Mouse (Mus musculus) neural tube, embryonic 15.5 days (tissue): Measurements from ENCODE around the gene Foxp1. TPM values are rescaled to one million over a fixed set of nuclear protein-coding genes. Genes with fewer than 3 reads are reported as not detected.

ENCODE experiments used
- ATAC-seq: fragments of 200-750 bp; cut with Nextera tagmentation; 2 replicates; pipeline ENCODE4 v1.8.0; 2017; ENCODE audit warnings: mild to moderate bottlenecking, moderate TSS enrichment, moderate library complexity; ENCODE audit not compliant: low FRiP score
- H3K27ac ChIP-seq: fragments of 300-500 bp; sonication (generic); replicated peaks from 2 replicates; pipeline ENCODE4 v1.5.1; 2015; ENCODE audit warnings: mild to moderate bottlenecking, inconsistent platforms
- H3K27me3 ChIP-seq: fragments of 300-500 bp; sonication (generic); replicated peaks from 2 replicates; pipeline ENCODE4 v1.6.1; 2015; ENCODE audit warnings: inconsistent platforms
- H3K36me3 ChIP-seq: fragments of 300-500 bp; sonication (generic); 2 replicates; pipeline ENCODE4 v1.6.1; 2015; ENCODE audit warnings: inconsistent platforms
- H3K4me1 ChIP-seq: fragments of 300-500 bp; sonication (generic); 2 replicates; pipeline ENCODE4 v1.6.1; 2015; ENCODE audit warnings: inconsistent platforms
- H3K4me2 ChIP-seq: fragments of 300-500 bp; sonication (generic); 2 replicates; pipeline ENCODE4 v1.6.1; 2015; ENCODE audit warnings: inconsistent platforms, mild to moderate bottlenecking, moderate library complexity
- H3K4me3 ChIP-seq: fragments of 300-500 bp; sonication (generic); replicated peaks from 2 replicates; pipeline ENCODE4 v1.5.1; 2015; ENCODE audit warnings: mild to moderate bottlenecking, inconsistent platforms
- H3K9ac ChIP-seq: fragments of 300-500 bp; sonication (generic); replicated peaks from 2 replicates; pipeline ENCODE4 v1.6.1; 2015; ENCODE audit warnings: mild to moderate bottlenecking, inconsistent platforms
- H3K9me3 ChIP-seq: fragments of 300-500 bp; sonication (generic); replicated peaks from 2 replicates; pipeline ENCODE4 v1.6.1; 2016; ENCODE audit warnings: inconsistent platforms
- WGBS: fragments of 180-500 bp; shearing (Covaris S2); methylation state at CpG from one replicate; pipeline ENCODE4 v1.1.7; 2015; ENCODE audit warnings: mixed read lengths; 5-methylcytosine and 5-hydroxymethylcytosine counted together
- polyA plus RNA-seq: library from polyadenylated mRNA; unstranded; fragments of >200 nt; fragmentation: Nextera tagmentation; extraction: Ambion mirVana; gene quantifications from 2 replicates; pipeline ENCODE4 v1.2.1, GENCODE M21; 2015

Foxp1 gene
- polyA plus RNA-seq, 1 experiment from 2014 or later, result 51.0 TPM

DNA sequence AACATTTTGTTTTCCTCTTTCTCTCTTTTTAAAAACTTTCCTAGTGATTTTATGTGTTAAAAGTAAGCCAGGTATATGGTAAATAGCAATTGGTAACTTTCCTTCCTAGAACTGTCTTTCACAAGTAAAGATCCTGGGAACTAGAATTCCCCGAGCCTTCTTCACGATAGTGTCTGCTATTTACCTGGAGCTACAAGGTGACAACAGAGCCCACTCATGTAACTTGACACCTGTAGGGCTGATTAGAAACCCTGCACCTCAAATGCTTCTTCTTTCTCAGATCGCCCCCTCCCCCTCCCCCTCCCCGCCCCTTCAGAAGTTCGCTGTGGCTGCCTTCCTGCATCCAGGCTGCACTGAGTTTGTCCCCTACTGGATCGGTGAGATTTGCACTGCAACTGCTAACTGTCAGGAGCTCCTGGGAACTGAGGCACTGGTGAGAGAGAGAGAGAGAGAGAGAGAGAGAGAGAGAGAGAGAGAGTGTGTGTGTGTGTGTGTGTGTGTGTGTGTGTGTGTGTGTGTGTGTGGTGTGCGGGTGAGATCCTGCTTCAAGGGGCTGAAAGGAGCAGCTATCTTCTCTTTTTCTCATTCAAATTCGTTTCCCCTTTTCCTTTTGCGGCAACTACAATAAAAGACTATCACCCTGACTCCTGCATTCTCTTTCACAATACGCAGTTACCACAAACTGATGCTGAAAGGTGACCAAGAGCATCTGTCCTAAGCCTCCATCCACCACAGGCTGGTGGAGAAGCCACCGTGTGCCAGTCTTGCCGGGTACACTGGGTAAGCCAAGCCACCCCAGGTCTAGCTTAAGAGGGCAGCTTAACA is 259.2 kb downstream of the Foxp1 start:
- no peak overlapping the region for H3K4me3 ChIP-seq
- H3K9ac ChIP-seq, result no peak overlapping the region
- H3K4me2 ChIP-seq, result 0 out of 2 replicates have a peak overlapping the region, but pooled peaks have one; percentile 2
- no peaks in the 10 kb centered on the region for H3K9me3 ChIP-seq
- H3K36me3 ChIP-seq, result no peaks in the 10 kb centered on the region
- H3K27me3 ChIP-seq, result peaks cover 5% of the 10 kb centered on the region
- peaks cover 28% of the 10 kb centered on the region for H3K4me1 ChIP-seq
- no peak overlapping the region for H3K27ac ChIP-seq
- WGBS, result 14% methylated on average over 12 of the region's 12 CpGs
- no peak for ATAC-seq

DNA sequence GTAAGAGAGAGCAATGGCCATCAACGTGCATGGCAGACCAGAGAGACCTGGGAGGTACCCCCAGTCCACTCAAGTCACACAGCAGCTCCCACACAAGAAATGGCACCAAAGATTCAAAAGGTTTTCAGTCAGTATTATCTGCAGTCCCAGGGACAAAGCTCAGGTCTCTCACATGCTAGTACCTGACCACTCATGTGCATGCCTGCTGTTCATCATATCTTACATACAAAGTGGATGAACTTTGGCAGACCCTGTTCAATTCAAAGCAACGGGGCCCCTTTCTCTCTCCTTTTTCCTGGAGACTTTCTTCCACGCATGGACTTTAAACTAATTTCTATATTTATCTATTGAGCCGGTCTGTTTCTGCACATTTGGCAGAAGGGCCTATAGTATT is 260.8 kb downstream of the Foxp1 start:
- H3K27ac ChIP-seq, result no peak overlapping the region
- H3K36me3 ChIP-seq, result no peaks in the 10 kb centered on the region
- 67% methylated on average over 4 of the region's 4 CpGs for WGBS
- H3K27me3 ChIP-seq, result peaks cover 5% of the 10 kb centered on the region
- ATAC-seq, result no peak
- H3K9ac ChIP-seq, result no peak overlapping the region
- H3K9me3 ChIP-seq, result no peaks in the 10 kb centered on the region
- H3K4me1 ChIP-seq, result peaks cover 24% of the 10 kb centered on the region
- no peak overlapping the region for H3K4me2 ChIP-seq
- H3K4me3 ChIP-seq, result no peak overlapping the region

DNA sequence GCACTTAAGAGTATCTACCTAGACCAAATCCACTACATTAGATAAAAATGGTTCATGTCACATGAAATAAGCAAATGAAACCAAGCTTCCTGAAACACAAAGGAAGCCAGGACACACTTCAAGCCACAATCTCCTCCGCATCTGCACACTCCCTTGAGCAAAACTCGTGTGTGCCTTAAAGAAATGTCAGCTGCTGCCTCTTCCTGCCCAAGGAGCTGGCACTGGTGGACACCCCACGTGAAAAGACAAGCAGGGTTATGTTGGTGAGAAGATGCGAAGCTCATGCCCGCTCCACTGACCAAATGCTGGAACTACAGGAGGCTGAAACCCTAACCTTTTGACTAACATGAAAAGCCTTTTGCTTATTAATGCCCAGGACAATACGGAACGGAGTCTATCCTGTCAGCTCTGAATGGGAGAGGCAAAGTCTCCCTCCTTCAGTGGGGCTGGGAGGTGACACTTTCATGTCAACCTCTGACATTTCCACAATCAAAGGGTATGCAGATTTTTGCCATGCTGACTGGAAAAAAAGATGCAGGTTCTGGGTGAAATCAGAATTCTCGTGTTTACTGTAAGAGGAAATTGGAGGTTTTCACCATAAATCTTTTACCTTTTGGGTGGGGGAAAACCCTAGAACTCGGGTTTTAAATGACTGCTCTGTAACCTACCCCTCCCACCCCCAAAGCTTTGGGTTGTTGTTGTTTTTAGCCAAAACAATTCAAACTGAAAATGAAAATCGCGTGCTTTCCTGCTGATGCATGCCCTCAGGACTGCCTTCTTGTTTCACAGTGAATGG is 261.4 kb downstream of the Foxp1 start:
- Histone ChIP-seq H3K27ac (no peak overlapping the region), H3K4me2 (no peak overlapping the region), H3K27me3 (peaks cover 5% of the 10 kb centered on the region), H3K36me3 (no peaks in the 10 kb centered on the region), H3K9me3 (no peaks in the 10 kb centered on the region), H3K4me1 (peaks cover 20% of the 10 kb centered on the region), H3K4me3 (no peak overlapping the region), H3K9ac (no peak overlapping the region)
- ATAC-seq, result no peak
- 63% methylated on average over 11 of the region's 11 CpGs for WGBS

DNA sequence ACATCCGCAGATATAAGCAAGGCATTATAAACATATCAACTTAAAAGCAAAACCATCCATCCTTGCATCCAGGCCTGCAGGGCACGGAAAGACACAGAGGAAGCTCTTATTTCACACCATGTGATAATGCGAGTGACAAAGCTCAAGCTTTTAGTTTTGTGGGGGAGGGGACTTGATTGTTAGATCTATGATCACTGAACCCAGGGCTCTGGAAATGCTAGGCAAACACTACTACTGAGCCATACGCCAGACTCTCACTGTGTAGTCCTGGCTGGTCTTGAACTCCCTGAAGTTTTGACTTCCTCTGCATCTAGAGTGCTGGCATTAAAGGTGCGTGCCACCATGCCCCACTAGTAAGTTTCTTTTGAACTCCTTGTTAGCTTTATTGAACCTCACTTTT is 264.2 kb downstream of the Foxp1 start:
- no peak overlapping the region for H3K4me3 ChIP-seq
- ATAC-seq, result no peak
- WGBS, result 79% methylated on average over 5 of the region's 5 CpGs

DNA sequence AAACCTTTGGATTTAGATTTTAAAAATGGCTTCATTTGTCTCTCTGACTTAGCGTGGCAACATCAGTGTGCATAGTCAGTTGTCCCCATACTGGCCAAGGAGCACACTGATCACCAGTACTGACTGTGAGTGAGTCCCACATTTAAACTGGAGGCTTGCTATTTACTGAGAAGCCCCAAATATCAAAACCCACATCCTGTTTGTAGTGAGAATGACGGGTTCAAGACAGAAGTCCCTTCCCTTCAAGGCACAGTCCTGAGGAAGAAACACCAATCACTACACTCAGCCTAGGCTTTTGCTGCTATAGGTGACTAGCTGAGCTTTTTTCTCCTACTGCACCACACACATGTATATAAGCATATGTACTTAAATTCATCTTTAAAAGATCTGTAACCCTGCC is 264.8 kb downstream of the Foxp1 start:
- H3K36me3 ChIP-seq, result no peaks in the 10 kb centered on the region
- ATAC-seq, result no peak
- 85% methylated on average over 2 of the region's 2 CpGs for WGBS

More for the DNA sequence above, 264.2 kb downstream of the Foxp1 start:
- Histone ChIP-seq H3K27ac (no peak overlapping the region), H3K9me3 (no peaks in the 10 kb centered on the region), H3K9ac (no peak overlapping the region), H3K4me1 (no peaks in the 10 kb centered on the region), H3K4me2 (no peak overlapping the region), H3K36me3 (no peaks in the 10 kb centered on the region), H3K27me3 (no peaks in the 10 kb centered on the region)

DNA sequence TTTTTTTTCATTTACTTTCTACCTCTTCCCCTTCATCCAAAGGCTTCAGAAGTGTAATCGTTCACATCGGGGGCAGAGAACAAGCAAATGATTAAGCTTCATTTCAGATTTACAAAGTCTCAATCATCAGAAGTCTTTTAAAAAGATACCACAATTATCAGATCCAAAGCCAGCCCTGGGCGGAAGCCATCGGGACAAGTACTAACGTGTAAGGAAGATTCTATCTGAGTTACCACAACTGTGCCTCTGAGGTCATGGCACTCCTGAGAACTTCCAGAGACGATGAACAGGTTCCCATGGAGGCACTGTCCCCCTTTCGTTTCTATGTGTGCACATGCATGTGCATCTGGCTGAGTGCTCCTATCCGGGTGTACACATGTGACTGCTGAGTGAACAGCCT is 269.2 kb downstream of the Foxp1 start:
- no peak for ATAC-seq
- H3K27me3 ChIP-seq, result no peaks in the 10 kb centered on the region

More for the DNA sequence above, 264.8 kb downstream of the Foxp1 start:
- Histone ChIP-seq H3K4me3 (no peak overlapping the region), H3K9me3 (no peaks in the 10 kb centered on the region), H3K9ac (no peak overlapping the region), H3K27ac (no peak overlapping the region), H3K27me3 (no peaks in the 10 kb centered on the region), H3K4me1 (no peaks in the 10 kb centered on the region), H3K4me2 (no peak overlapping the region)

DNA sequence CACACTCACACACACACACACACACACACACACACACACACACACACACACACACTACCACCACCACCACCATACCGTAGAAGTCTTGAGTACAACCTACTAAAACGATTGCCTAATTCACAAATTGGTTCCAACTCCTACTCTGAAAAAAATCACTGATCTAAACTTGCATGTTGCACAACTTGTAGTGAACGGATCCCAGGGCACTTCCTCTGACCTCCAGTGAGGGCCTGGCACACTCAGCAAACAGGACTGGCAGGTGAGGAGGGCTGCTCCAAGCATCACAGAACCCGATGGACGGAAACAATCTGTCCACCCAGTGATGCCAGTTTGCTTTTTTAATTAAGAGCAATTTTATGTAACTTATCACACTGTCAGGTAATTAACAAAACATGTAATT is 269.7 kb downstream of the Foxp1 start:
- H3K4me2 ChIP-seq, result no peak overlapping the region
- 84% methylated on average over 5 of the region's 5 CpGs for WGBS
- no peaks in the 10 kb centered on the region for H3K27me3 ChIP-seq
- no peaks in the 10 kb centered on the region for H3K36me3 ChIP-seq
- H3K9me3 ChIP-seq, result no peaks in the 10 kb centered on the region
- no peak overlapping the region for H3K4me3 ChIP-seq
- H3K4me1 ChIP-seq, result no peaks in the 10 kb centered on the region
- no peak overlapping the region for H3K27ac ChIP-seq
- H3K9ac ChIP-seq, result no peak overlapping the region
- no peak for ATAC-seq

More for the DNA sequence above, 269.2 kb downstream of the Foxp1 start:
- Histone ChIP-seq H3K27ac (no peak overlapping the region), H3K36me3 (no peaks in the 10 kb centered on the region), H3K9ac (no peak overlapping the region), H3K9me3 (no peaks in the 10 kb centered on the region), H3K4me1 (no peaks in the 10 kb centered on the region), H3K4me2 (no peak overlapping the region), H3K4me3 (no peak overlapping the region)
- WGBS, result 89% methylated on average over 8 of the region's 8 CpGs

DNA sequence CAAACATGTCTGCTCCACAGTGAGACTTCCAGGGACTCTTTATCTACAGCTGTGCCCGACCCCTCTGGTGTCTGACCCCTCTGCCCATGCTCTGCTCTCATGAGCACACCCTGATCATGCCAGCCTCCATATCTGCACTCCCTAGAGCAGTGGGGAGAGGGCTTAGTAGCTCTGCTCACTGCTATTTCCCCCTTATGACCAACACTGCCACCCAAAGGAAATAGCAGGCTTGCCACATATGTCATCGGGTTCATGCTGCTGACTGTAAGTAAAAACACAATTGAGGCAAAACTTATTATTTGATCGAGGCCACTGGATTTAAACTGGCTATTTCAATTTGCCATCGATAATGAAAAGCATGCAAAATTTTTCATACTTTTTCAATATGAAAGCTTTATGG is 270.6 kb downstream of the Foxp1 start:
- no peak for ATAC-seq
- no peak overlapping the region for H3K27ac ChIP-seq
- H3K4me2 ChIP-seq, result no peak overlapping the region
- 93% methylated on average over 4 of the region's 4 CpGs for WGBS
- no peak overlapping the region for H3K4me3 ChIP-seq
- no peaks in the 10 kb centered on the region for H3K4me1 ChIP-seq
- no peak overlapping the region for H3K9ac ChIP-seq
- no peaks in the 10 kb centered on the region for H3K36me3 ChIP-seq
- no peaks in the 10 kb centered on the region for H3K27me3 ChIP-seq
- H3K9me3 ChIP-seq, result no peaks in the 10 kb centered on the region

DNA sequence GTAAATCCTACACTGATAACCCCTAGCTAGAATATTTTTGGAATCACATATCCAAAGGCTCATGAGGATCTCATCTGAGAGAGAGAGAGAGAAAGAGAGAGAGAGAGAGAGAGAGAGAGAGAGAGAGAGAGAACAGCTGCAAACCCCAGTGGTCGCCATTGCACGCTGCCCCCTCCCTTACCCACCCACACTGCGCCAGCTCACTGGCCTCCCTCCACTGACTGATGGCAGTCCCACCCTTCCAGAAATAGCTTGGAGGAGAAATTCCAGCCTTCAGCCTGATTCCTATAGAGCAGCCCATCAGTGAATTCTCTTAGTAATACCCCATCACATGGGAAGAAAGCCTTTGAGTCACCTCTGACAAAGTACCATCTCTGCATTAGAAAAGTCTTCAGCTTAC is 271.3 kb downstream of the Foxp1 start:
- no peaks in the 10 kb centered on the region for H3K4me1 ChIP-seq
- no peak for ATAC-seq
- WGBS, result 74% methylated on average over 3 of the region's 3 CpGs
- no peaks in the 10 kb centered on the region for H3K9me3 ChIP-seq
- H3K27me3 ChIP-seq, result no peaks in the 10 kb centered on the region
- no peak overlapping the region for H3K4me2 ChIP-seq
- H3K36me3 ChIP-seq, result no peaks in the 10 kb centered on the region
- no peak overlapping the region for H3K4me3 ChIP-seq
- H3K27ac ChIP-seq, result no peak overlapping the region
- H3K9ac ChIP-seq, result no peak overlapping the region

DNA sequence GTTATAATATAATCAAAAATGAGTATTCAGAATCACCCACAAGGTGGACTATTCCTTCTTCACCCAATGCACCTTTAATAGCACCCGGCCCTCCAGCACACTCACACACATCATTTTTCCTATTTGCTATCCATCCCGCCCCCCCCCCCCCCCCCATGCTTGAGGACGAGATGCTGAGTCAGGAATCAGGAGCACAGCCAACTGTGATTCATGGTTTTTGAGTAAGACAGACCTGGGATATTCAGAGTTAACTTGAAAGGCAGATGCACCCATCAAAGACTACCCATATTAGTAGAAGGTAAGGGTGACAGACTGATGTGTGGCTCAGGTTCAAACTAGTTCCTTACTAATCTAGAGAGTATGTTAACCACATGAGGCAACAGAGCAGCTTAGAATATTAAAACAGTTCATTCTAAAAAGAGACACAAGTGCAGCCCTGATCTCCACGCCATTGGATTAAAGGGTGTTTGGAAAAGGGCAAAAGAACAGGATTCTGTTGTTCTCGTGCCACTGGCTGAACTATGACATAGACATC is 273.0 kb downstream of the Foxp1 start:
- H3K36me3 ChIP-seq, result no peaks in the 10 kb centered on the region
- H3K9ac ChIP-seq, result no peak overlapping the region
- H3K27me3 ChIP-seq, result no peaks in the 10 kb centered on the region
- H3K4me2 ChIP-seq, result no peak overlapping the region
- no peak overlapping the region for H3K27ac ChIP-seq
- no peaks in the 10 kb centered on the region for H3K4me1 ChIP-seq
- 89% methylated on average over 5 of the region's 5 CpGs for WGBS
- H3K4me3 ChIP-seq, result no peak overlapping the region
- no peak for ATAC-seq
- H3K9me3 ChIP-seq, result no peaks in the 10 kb centered on the region

DNA sequence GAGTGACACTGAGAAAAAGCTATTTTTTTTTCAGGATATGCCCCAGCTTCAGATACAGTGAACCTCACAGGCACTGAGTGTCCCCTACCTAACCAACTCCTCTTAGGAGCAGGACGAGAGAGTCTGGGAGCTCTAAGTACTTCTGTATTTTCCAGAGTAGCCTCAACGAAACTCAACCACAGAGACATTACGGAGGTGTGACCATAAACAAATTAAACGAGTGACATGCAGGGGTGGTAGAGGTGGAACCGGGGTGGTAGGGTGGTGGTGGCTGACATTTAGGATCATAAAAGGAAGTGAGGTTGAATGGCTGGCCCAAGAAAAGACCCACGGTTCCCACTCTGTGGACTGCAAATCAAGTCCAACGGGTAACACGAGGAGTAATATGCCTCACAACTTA is 274.1 kb downstream of the Foxp1 start:
- no peaks in the 10 kb centered on the region for H3K27me3 ChIP-seq
- ATAC-seq, result no peak
- WGBS, result 72% methylated on average over 8 of the region's 8 CpGs
- no peaks in the 10 kb centered on the region for H3K36me3 ChIP-seq
- H3K4me2 ChIP-seq, result no peak overlapping the region
- no peak overlapping the region for H3K4me3 ChIP-seq
- H3K9me3 ChIP-seq, result no peaks in the 10 kb centered on the region
- no peaks in the 10 kb centered on the region for H3K4me1 ChIP-seq
- H3K9ac ChIP-seq, result no peak overlapping the region
- no peak overlapping the region for H3K27ac ChIP-seq
